Mouse (Mus musculus) left cerebral cortex, adult 8-10 months (tissue): ENCODE data around the gene Nrxn3. TPM values are rescaled to one million over a fixed set of nuclear protein-coding genes. Genes with fewer than 3 reads are reported as not detected.

ENCODE experiments used
- DNase-seq, 2 experiments: peaks; one replicate each; pipeline ENCODE4 v3.0.0; 2022; ENCODE audit warnings: low spot score in 2 of 2
- total RNA-seq, 4 experiments: library from RNA; stranded (reverse); gene quantifications; 2 replicates each; pipeline ENCODE4 v1.2.4; 2022

Gene Nrxn3
- total RNA-seq, 4 experiments from 2014 or later: 226 to 258 (median 238) TPM

GRCm38 (mm10) chr12:89159353-89159752, 436.7 kb downstream of the Nrxn3 start:
- DNase-seq: no peak

GRCm38 (mm10) chr12:89174306-89175159, 451.9 kb downstream of the Nrxn3 start:
- DNase-seq: no peak

GRCm38 (mm10) chr12:89179970-89180666, 457.4 kb downstream of the Nrxn3 start:
- DNase-seq: no peak

- DNase-seq: no peak
These were observed 458.5 kb downstream of the Nrxn3 start for GRCm38 (mm10) chr12:89181157-89181561.

GRCm38 (mm10) chr12:89198764-89199525, 476.3 kb downstream of the Nrxn3 start:
- DNase-seq: no peak

- DNase-seq: no peak
These were observed 488.9 kb downstream of the Nrxn3 start for GRCm38 (mm10) chr12:89211608-89212007.

- DNase-seq: no peak
These were observed 517.1 kb downstream of the Nrxn3 start for GRCm38 (mm10) chr12:89239826-89240225.

- no peak for DNase-seq
These were observed 518.9 kb downstream of the Nrxn3 start for GRCm38 (mm10) chr12:89241554-89241953.

GRCm38 (mm10) chr12:89242476-89242875, 519.8 kb downstream of the Nrxn3 start:
- no peak for DNase-seq

GRCm38 (mm10) chr12:89255275-89255892, 532.7 kb downstream of the Nrxn3 start:
- no peak for DNase-seq

- no peak for DNase-seq
These were observed 536.2 kb downstream of the Nrxn3 start for GRCm38 (mm10) chr12:89258879-89259278.

GRCm38 (mm10) chr12:89260076-89260475, 537.4 kb downstream of the Nrxn3 start:
- DNase-seq: no peak

GRCm38 (mm10) chr12:89262261-89262660, 539.6 kb downstream of the Nrxn3 start:
- DNase-seq: no peak

- no peak for DNase-seq
These were observed 560.0 kb downstream of the Nrxn3 start for GRCm38 (mm10) chr12:89282362-89283343.

- DNase-seq: no peak
These were observed 561.7 kb downstream of the Nrxn3 start for GRCm38 (mm10) chr12:89284412-89284811.

GRCm38 (mm10) chr12:89287037-89287436, 564.4 kb downstream of the Nrxn3 start:
- DNase-seq: no peak

- no peak for DNase-seq
These were observed 567.1 kb downstream of the Nrxn3 start for GRCm38 (mm10) chr12:89289589-89290274.

- no peak for DNase-seq
These were observed 568.3 kb downstream of the Nrxn3 start for GRCm38 (mm10) chr12:89290736-89291574.

GRCm38 (mm10) chr12:89302011-89302410, 579.3 kb downstream of the Nrxn3 start:
- DNase-seq: peak; percentile 45 to 76
